Mouse (Mus musculus): Measurements from ENCODE around the gene Nupr1. TPM values are rescaled to one million over a fixed set of nuclear protein-coding genes. Genes with fewer than 3 reads are reported as not detected.

The Nupr1 gene
- total and polyA plus RNA-seq, 3 experiments: 1.1 to 13.4 (median 11.1) TPM

DNA sequence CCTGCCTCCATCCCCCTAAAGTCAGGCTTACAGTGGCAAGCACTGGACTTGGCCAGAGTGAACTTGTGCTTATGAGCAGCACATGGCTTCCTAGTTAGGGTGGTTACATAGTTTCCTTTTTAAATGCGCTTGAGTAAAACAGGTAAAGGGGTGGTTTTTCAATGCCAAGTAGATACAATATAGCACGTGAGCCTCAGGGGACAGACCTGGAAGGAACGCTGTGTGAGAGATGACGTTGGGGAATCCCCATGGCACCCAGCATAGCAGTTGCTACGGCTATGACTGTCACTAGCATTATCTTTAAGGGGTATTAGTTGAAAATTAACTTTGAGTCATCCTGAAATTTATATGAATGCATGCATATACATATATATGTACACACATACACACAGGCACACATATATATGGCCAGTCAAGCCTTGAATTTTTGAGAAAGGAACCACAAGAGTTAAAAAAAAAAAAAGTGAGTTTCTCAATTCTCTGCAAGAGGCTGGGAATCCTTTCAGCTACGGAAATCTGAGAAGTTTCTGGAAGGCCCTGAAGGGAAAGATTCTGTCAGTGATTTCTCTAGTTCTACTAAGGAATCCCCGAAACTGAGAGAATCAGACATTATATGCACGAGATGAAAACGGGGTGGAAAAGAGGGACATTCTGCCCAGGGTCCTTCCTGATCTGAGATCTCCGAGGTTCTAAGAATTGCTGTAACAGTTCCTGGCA lies 10.9 kb downstream of the Nupr1 start:
- Histone ChIP-seq H3K36me3 (replicated peaks) (peaks cover 6% of the 10 kb centered on the region), H3K4me3 (ENCODE audit: low read depth, low read length) (no peak overlapping the region), H3K9me3 (replicated peaks) (no peaks in the 10 kb centered on the region), H3K27me3 (ENCODE audit: insufficient read depth, low read length) (peaks cover 11% of the 10 kb centered on the region), H3K4me1 (ENCODE audit: insufficient read depth, low read depth, low read length) (peaks cover 33% of the 10 kb centered on the region)
- DNase-seq (ENCODE audit: low spot score) (no peak), ATAC-seq (ENCODE audit: extremely low read depth, insufficient number of reproducible peaks, low FRiP score, poor library complexity, severe bottlenecking) (no peak)
- TF ChIP-seq TAL1 (conservative IDR thresholded peaks at IDR 0.05; ENCODE audit: low read depth, low read length) (no peak), GATA2 (IDR thresholded peaks at IDR 0.05; ENCODE audit: borderline replicate concordance, low read depth, low read length) (no peak), CTCF (IDR thresholded peaks at IDR 0.05; ENCODE audit: low read depth, low read length) (no peak), POLR2AphosphoS5 (IDR thresholded peaks at IDR 0.05; ENCODE audit: insufficient replicate concordance, low read depth, low read length) (no peak), GATA1 (IDR thresholded peaks at IDR 0.05; ENCODE audit: borderline replicate concordance, low read length) (no peak)

DNA sequence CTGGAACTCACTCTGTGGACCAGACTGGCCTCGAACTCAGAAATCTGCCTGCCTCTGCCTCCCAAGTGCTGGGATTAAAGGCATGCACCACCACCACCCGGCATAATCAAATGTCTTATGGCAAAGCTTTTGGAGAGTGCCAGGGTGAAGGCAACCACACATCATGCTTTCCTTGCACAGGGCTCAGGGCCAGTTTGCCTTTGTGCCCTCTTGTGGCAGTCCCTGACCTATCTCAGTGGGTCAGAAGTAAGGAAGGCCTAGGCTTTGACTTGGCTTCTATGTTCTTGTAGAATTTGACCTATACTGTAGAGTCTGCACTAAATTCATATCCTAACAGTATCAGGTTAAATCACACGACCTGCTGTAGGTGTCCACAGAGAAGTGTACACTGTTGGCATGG lies 14.0 kb downstream of the Nupr1 start:
- Histone ChIP-seq H3K36me3 (replicated peaks) (no peaks in the 10 kb centered on the region), H3K27me3 (ENCODE audit: insufficient read depth, low read length) (peaks cover 17% of the 10 kb centered on the region), H3K4me1 (ENCODE audit: insufficient read depth, low read depth, low read length) (peaks cover 9% of the 10 kb centered on the region), H3K4me3 (ENCODE audit: low read depth, low read length) (no peak overlapping the region), H3K9me3 (replicated peaks) (no peaks in the 10 kb centered on the region)
- TF ChIP-seq GATA2 (IDR thresholded peaks at IDR 0.05; ENCODE audit: borderline replicate concordance, low read depth, low read length) (no peak), CTCF (IDR thresholded peaks at IDR 0.05; ENCODE audit: low read depth, low read length) (no peak), POLR2AphosphoS5 (IDR thresholded peaks at IDR 0.05; ENCODE audit: insufficient replicate concordance, low read depth, low read length) (no peak), TAL1 (conservative IDR thresholded peaks at IDR 0.05; ENCODE audit: low read depth, low read length) (no peak), GATA1 (IDR thresholded peaks at IDR 0.05; ENCODE audit: borderline replicate concordance, low read length) (no peak)
- no peak for ATAC-seq (ENCODE audit: extremely low read depth, insufficient number of reproducible peaks, low FRiP score, poor library complexity, severe bottlenecking)
- DNase-seq (ENCODE audit: low spot score): no peak

DNA sequence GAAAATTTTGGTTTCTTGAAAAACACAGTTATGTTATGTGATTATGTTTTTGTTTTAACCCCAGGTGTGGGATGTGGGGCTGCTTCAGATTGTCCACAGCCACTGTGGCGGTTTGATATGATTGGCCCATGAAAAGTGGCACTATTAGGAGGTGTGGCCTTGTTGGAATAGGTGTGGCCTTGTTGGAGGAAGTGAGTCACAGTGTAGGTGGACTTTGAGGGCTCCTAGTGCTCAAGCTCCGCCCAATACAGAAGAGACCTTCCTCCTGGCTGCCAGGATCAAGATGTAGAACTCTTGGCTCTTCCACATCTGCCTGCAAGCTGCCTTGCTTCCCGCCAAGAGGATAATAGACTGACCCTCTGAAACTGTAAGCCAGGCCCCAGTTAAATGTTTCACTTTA lies 17.9 kb downstream of the Nupr1 start:
- H3K4me3 ChIP-seq (ENCODE audit: low read depth, low read length): no peak overlapping the region

DNA sequence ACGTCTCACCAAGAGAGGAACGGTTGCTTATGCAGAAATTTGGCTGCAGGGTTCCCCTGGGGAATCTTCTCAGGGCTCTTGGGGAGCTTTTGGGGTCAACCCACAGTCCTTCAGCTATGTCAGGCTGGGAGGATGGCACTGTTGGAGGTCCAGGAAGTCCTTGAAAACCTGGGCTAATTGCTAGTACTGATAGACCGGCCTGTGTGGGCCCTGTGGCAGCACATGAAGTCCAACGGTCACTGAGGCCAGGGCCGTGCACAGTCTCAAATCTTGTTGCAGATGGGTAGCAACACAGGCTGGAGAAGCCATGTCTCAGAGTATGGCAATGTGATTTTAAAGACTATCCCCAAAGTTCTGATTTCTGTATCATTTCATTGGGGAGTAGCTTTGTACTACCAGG lies 22.9 kb downstream of the Nupr1 start:
- DNase-seq (ENCODE audit: low spot score) (no peak), ATAC-seq (ENCODE audit: extremely low read depth, insufficient number of reproducible peaks, low FRiP score, poor library complexity, severe bottlenecking) (no peak)
- no peak overlapping the region for H3K4me3 ChIP-seq (ENCODE audit: low read depth, low read length)
- H3K27me3 ChIP-seq (ENCODE audit: insufficient read depth, low read length): peaks cover 38% of the 10 kb centered on the region
- H3K4me1 ChIP-seq (ENCODE audit: insufficient read depth, low read depth, low read length): peaks cover 7% of the 10 kb centered on the region; the same call in 1 of the 2 replicates
- no peaks in the 10 kb centered on the region for H3K36me3 ChIP-seq (replicated peaks)
- no peaks in the 10 kb centered on the region for H3K9me3 ChIP-seq (replicated peaks)
- TF ChIP-seq CTCF (IDR thresholded peaks at IDR 0.05; ENCODE audit: low read depth, low read length) (no peak), GATA1 (IDR thresholded peaks at IDR 0.05; ENCODE audit: borderline replicate concordance, low read length) (no peak), POLR2AphosphoS5 (IDR thresholded peaks at IDR 0.05; ENCODE audit: insufficient replicate concordance, low read depth, low read length) (no peak), GATA2 (IDR thresholded peaks at IDR 0.05; ENCODE audit: borderline replicate concordance, low read depth, low read length) (no peak), TAL1 (conservative IDR thresholded peaks at IDR 0.05; ENCODE audit: low read depth, low read length) (no peak)

More for the DNA sequence above, 17.9 kb downstream of the Nupr1 start:
- H3K4me1 ChIP-seq (ENCODE audit: insufficient read depth, low read depth, low read length): 0 out of 2 replicates have a peak, but pooled peaks cover 6% of the 10 kb centered on the region
- H3K9me3 ChIP-seq (replicated peaks): no peaks in the 10 kb centered on the region
- TF ChIP-seq TAL1 (conservative IDR thresholded peaks at IDR 0.05; ENCODE audit: low read depth, low read length): no peak
- TF ChIP-seq GATA1 (IDR thresholded peaks at IDR 0.05; ENCODE audit: borderline replicate concordance, low read length): no peak
- no peak for TF ChIP-seq CTCF (IDR thresholded peaks at IDR 0.05; ENCODE audit: low read depth, low read length)
- no peak for TF ChIP-seq POLR2AphosphoS5 (IDR thresholded peaks at IDR 0.05; ENCODE audit: insufficient replicate concordance, low read depth, low read length)
- TF ChIP-seq GATA2 (IDR thresholded peaks at IDR 0.05; ENCODE audit: borderline replicate concordance, low read depth, low read length): no peak
- DNase-seq (ENCODE audit: low spot score): no peak
- H3K27me3 ChIP-seq (ENCODE audit: insufficient read depth, low read length): peaks cover 36% of the 10 kb centered on the region
- no peaks in the 10 kb centered on the region for H3K36me3 ChIP-seq (replicated peaks)
- ATAC-seq (ENCODE audit: extremely low read depth, insufficient number of reproducible peaks, low FRiP score, poor library complexity, severe bottlenecking): no peak

DNA sequence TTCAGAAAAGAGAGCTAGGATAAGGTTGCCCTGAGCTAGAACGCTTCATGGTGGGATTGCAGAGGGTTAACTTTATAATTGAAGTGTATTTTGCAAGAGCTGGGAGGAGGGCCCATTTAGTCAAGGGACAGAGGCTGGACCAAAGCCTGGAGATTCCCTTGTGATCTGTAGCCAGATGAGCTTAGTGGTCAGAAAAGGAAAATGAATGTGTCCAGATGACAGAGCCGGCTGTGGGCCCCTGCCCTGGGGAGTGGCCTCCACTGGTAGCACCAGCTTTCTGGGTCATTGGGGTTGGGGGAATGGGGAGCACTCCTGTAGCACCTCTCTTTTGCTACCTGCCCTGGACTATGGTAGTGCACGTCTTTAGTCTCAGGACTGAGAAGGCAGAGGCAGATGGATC lies 23.6 kb downstream of the Nupr1 start:
- DNase-seq (ENCODE audit: low spot score): no peak
- no peak for ATAC-seq (ENCODE audit: extremely low read depth, insufficient number of reproducible peaks, low FRiP score, poor library complexity, severe bottlenecking)
- no peaks in the 10 kb centered on the region for H3K36me3 ChIP-seq (replicated peaks)
- peaks cover 45% of the 10 kb centered on the region for H3K27me3 ChIP-seq (ENCODE audit: insufficient read depth, low read length)
- H3K4me3 ChIP-seq (ENCODE audit: low read depth, low read length): no peak overlapping the region
- TF ChIP-seq TAL1 (conservative IDR thresholded peaks at IDR 0.05; ENCODE audit: low read depth, low read length) (no peak), CTCF (IDR thresholded peaks at IDR 0.05; ENCODE audit: low read depth, low read length) (no peak), POLR2AphosphoS5 (IDR thresholded peaks at IDR 0.05; ENCODE audit: insufficient replicate concordance, low read depth, low read length) (no peak)
- peaks cover 7% of the 10 kb centered on the region; the same call in 1 of the 2 replicates for H3K4me1 ChIP-seq (ENCODE audit: insufficient read depth, low read depth, low read length)
- no peaks in the 10 kb centered on the region for H3K9me3 ChIP-seq (replicated peaks)

DNA sequence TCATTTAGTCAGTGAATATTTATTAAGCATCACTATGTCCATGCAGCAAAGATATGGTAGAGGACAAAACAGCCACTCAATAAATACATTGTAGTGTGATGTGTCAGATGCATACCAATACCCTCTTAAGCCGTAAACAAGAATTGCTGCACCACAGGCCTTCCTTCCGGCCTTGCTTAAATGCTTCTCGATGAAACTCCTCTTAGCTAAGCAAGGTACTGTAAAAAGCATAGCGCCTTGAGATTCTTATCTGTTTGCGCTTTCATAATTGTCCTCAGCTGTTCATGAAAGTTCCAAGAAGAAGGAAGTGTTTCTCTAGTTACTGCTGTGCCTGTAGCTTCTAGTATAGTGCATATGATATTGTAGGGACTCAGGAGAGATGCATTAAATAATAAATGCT lies 24.1 kb downstream of the Nupr1 start:
- H3K9me3 ChIP-seq (replicated peaks): no peaks in the 10 kb centered on the region
- no peaks in the 10 kb centered on the region for H3K36me3 ChIP-seq (replicated peaks)
- ATAC-seq (ENCODE audit: extremely low read depth, insufficient number of reproducible peaks, low FRiP score, poor library complexity, severe bottlenecking) (no peak), DNase-seq (ENCODE audit: low spot score) (no peak)
- H3K4me3 ChIP-seq (ENCODE audit: low read depth, low read length): no peak overlapping the region
- TF ChIP-seq CTCF (IDR thresholded peaks at IDR 0.05; ENCODE audit: low read depth, low read length) (no peak), POLR2AphosphoS5 (IDR thresholded peaks at IDR 0.05; ENCODE audit: insufficient replicate concordance, low read depth, low read length) (no peak), GATA1 (IDR thresholded peaks at IDR 0.05; ENCODE audit: borderline replicate concordance, low read length) (no peak), TAL1 (conservative IDR thresholded peaks at IDR 0.05; ENCODE audit: low read depth, low read length) (no peak), GATA2 (IDR thresholded peaks at IDR 0.05; ENCODE audit: borderline replicate concordance, low read depth, low read length) (no peak)
- H3K27me3 ChIP-seq (ENCODE audit: insufficient read depth, low read length): peaks cover 48% of the 10 kb centered on the region
- peaks cover 7% of the 10 kb centered on the region; the same call in 1 of the 2 replicates for H3K4me1 ChIP-seq (ENCODE audit: insufficient read depth, low read depth, low read length)

Data from G1E (cell line).